Mouse (Mus musculus) embryo, embryonic 10 days (tissue): ENCODE data around the gene Osm.
A peak's percentile ranks its signal among the peaks of the same experiment; 100 is the strongest.

Experiments used
- DNase-seq: peaks from one replicate; pipeline ENCODE4 v3.0.0-alpha.2; 2015; ENCODE audit warnings: low spot score

The Osm gene

GRCm38 (mm10) chr11:4215061-4215460, 21.2 kb upstream of the Osm start:
- no peak for DNase-seq

- DNase-seq, result no peak
These were observed 19.8 kb upstream of the Osm start for GRCm38 (mm10) chr11:4216248-4217000.

- DNase-seq, result peak; percentile 93
These were observed 18.1 kb upstream of the Osm start, which contains the start of gene Castor1 for GRCm38 (mm10) chr11:4217914-4218629. Gene Castor1, plus strand, starts transcription at chr11:4218225.

GRCm38 (mm10) chr11:4218637-4219036, 17.6 kb upstream of the Osm start:
- DNase-seq, result no peak

GRCm38 (mm10) chr11:4219317-4219751, 16.9 kb upstream of the Osm start:
- DNase-seq, result peak; percentile 81

- no peak for DNase-seq
These were observed 16.3 kb upstream of the Osm start for GRCm38 (mm10) chr11:4219908-4220307.

GRCm38 (mm10) chr11:4220443-4221400, 15.5 kb upstream of the Osm start:
- peak; percentile 80 for DNase-seq

GRCm38 (mm10) chr11:4222046-4222950, 13.9 kb upstream of the Osm start:
- no peak for DNase-seq

GRCm38 (mm10) chr11:4223393-4224188, 12.6 kb upstream of the Osm start:
- DNase-seq, result no peak

GRCm38 (mm10) chr11:4224223-4224622, 12.0 kb upstream of the Osm start:
- DNase-seq, result no peak

GRCm38 (mm10) chr11:4226569-4227325, 9.5 kb upstream of the Osm start:
- no peak for DNase-seq

- DNase-seq, result no peak
These were observed 7.8 kb upstream of the Osm start for GRCm38 (mm10) chr11:4228463-4228862.

- DNase-seq, result no peak
These were observed 6.4 kb upstream of the Osm start for GRCm38 (mm10) chr11:4229841-4230240.

- no peak for DNase-seq
These were observed 4.8 kb upstream of the Osm start for GRCm38 (mm10) chr11:4231435-4231834.

GRCm38 (mm10) chr11:4232644-4233043, 3.6 kb upstream of the Osm start:
- no peak for DNase-seq

- no peak for DNase-seq
These were observed 1.1 kb upstream of the Osm start for GRCm38 (mm10) chr11:4235052-4235655.

- no peak for DNase-seq
These were observed 387 bp downstream of the Osm start for GRCm38 (mm10) chr11:4236546-4237067.

- DNase-seq, result no peak
These were observed 1.2 kb downstream of the Osm start for GRCm38 (mm10) chr11:4237389-4237912.

GRCm38 (mm10) chr11:4238167-4238566, 1.9 kb downstream of the Osm start:
- DNase-seq, result no peak
